Mouse (Mus musculus): ENCODE results near the gene Scn10a. TPM values are rescaled to one million over a fixed set of nuclear protein-coding genes. Genes with fewer than 3 reads are reported as not detected.

Scn10a gene
- total RNA-seq, 2 experiments from 2014 or later: 0.08 TPM; not detected in 1

GRCm38 (mm10) chr9:119576977-119577376, 142.1 kb downstream of the Scn10a start:
- no peak for DNase-seq (ENCODE audit: low spot score in 2 of 2)

GRCm38 (mm10) chr9:119575732-119576131, 143.4 kb downstream of the Scn10a start:
- no peak for DNase-seq (ENCODE audit: low spot score in 2 of 2)

- DNase-seq (ENCODE audit: low spot score in 2 of 2): no peak
These were observed 144.8 kb downstream of the Scn10a start for GRCm38 (mm10) chr9:119574366-119574765.

- no peak for DNase-seq (ENCODE audit: low spot score in 2 of 2)
These were observed 146.1 kb downstream of the Scn10a start for GRCm38 (mm10) chr9:119573009-119573408.

GRCm38 (mm10) chr9:119571411-119571888, 147.7 kb downstream of the Scn10a start:
- no peak for DNase-seq (ENCODE audit: low spot score in 2 of 2)

- DNase-seq (ENCODE audit: low spot score in 2 of 2): no peak
These were observed 148.5 kb downstream of the Scn10a start for GRCm38 (mm10) chr9:119570652-119571051.

GRCm38 (mm10) chr9:119568732-119569131, 150.4 kb downstream of the Scn10a start:
- DNase-seq (ENCODE audit: low spot score in 2 of 2): no peak

GRCm38 (mm10) chr9:119567800-119568199, 151.3 kb downstream of the Scn10a start:
- no peak for DNase-seq (ENCODE audit: low spot score in 2 of 2)

GRCm38 (mm10) chr9:119566214-119566613, 152.9 kb downstream of the Scn10a start:
- DNase-seq (ENCODE audit: low spot score in 2 of 2): no peak

GRCm38 (mm10) chr9:119564803-119565202, 154.3 kb downstream of the Scn10a start:
- DNase-seq (ENCODE audit: low spot score in 2 of 2): no peak

GRCm38 (mm10) chr9:119563617-119564016, 155.5 kb downstream of the Scn10a start:
- no peak for DNase-seq (ENCODE audit: low spot score in 2 of 2)

- DNase-seq (ENCODE audit: low spot score in 2 of 2): no peak
These were observed 156.9 kb downstream of the Scn10a start for GRCm38 (mm10) chr9:119562256-119562655.

GRCm38 (mm10) chr9:119561746-119562145, 157.4 kb downstream of the Scn10a start:
- no peak for DNase-seq (ENCODE audit: low spot score in 2 of 2)

GRCm38 (mm10) chr9:119559537-119560276, 159.4 kb downstream of the Scn10a start:
- no peak for DNase-seq (ENCODE audit: low spot score in 2 of 2)

Other genes starting within 250 kb of the Scn10a start
- gene Scn5a, start 140.3 kb downstream of the Scn10a start, total RNA-seq (2021): under 1 TPM; 0.25 to 0.36 TPM
- gene Scn11a, start 106.1 kb upstream of the Scn10a start, total RNA-seq (2021): under 1 TPM in 1 of 2 experiments, not detected in 1; 0.06 TPM
- gene Wdr48, start 175.6 kb upstream of the Scn10a start, total RNA-seq (2021): 10 to 100 TPM; 55.6 to 56.5 TPM
- 10 to 100 TPM; 26.9 to 27.1 TPM for gene Gorasp1, start 218.2 kb upstream of the Scn10a start, total RNA-seq (2021)
- under 1 TPM; 0.34 TPM for gene Ttc21a, start 218.3 kb upstream of the Scn10a start, total RNA-seq (2021)